Mouse (Mus musculus): Measurements from ENCODE around the gene Cd200r4. TPM values are rescaled to one million over a fixed set of nuclear protein-coding genes. Genes with fewer than 3 reads are reported as not detected.
"Not testable (repeated sequence)": the region's sequence is repeated elsewhere in the genome, so short reads cannot be mapped to it uniquely, and the experiment has no call there.

The Cd200r4 gene
- polyA plus RNA-seq, 1 experiment from 2014 or later: 0.39 TPM

DNA sequence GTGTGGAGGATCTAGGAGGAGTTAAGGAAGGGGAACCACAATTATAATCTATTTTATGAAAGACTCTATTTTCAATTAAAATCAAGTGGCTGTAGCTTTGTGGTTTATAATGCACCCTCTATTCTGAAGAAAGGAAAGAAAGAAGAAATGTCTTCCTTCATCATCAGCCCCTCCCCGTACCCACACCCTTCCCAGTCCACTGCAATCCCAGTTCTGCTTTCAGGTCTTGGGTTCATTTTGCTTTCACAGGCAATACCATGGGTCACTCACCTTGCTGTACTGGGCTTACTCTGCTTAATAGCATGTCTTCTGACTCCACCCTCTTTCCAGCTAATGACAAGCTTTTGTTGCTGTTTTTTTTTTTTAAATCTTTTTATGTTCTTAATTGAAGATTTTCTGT, 24.6 kb upstream of the Cd200r4 start:
- 74% methylated on average over 1 of the region's 1 CpGs for WGBS (ENCODE audit: insufficient replicate concordance)
- Histone ChIP-seq H3K4me2 (no peak overlapping the region), H3K27me3 (replicated peaks) (no peaks in the 10 kb centered on the region), H3K36me3 (no peaks in the 10 kb centered on the region), H3K4me1 (no peaks in the 10 kb centered on the region), H3K9me3 (replicated peaks) (no peaks in the 10 kb centered on the region), H3K9ac (no peak overlapping the region), H3K4me3 (no peak overlapping the region), H3K27ac (no peak overlapping the region)
- ATAC-seq: no peak

DNA sequence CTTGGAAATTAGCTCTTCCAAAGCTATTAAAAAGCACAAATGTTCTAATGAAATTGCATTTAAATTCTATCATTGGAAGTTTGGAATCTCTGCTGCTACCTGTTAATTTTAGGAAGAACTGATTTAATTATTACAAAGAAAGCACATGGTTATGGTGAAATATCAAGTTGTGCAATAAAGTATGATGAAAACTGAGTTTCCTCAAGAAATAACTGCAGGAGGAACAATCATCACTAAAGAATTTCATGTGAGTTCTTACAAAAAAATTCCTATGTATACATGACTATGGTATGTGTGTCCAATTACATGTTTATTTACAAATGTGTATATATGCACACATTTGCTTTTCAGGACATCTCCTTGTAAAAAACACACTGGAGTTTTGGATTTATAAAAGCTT, 17.1 kb upstream of the Cd200r4 start:
- Histone ChIP-seq H3K4me1 (no peaks in the 10 kb centered on the region), H3K9me3 (replicated peaks) (no peaks in the 10 kb centered on the region), H3K36me3 (no peaks in the 10 kb centered on the region), H3K9ac (no peak overlapping the region), H3K27ac (no peak overlapping the region), H3K4me3 (no peak overlapping the region), H3K4me2 (no peak overlapping the region), H3K27me3 (replicated peaks) (no peaks in the 10 kb centered on the region)
- ATAC-seq: no peak

DNA sequence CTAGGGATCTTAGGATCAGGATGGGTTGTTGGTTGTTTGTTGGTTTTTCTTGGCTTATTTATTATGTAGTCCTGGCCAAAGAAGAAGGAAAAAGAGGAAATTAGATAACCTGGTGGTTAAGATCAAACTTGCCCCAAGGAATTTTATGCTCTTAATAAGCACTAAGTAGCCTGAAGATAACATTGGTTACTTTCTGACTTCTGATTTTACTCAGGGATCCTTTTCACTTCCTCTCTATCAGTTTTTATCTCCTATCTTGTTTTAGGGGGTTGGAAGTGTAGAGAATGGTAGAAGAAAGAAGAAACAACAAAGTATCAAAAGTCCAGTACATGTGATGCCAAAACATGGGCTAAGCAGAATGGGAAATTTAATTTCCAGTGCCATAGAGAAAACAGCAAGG, 5.6 kb upstream of the Cd200r4 start:
- Histone ChIP-seq H3K27ac (no peak overlapping the region), H3K9me3 (replicated peaks) (no peaks in the 10 kb centered on the region), H3K4me3 (no peak overlapping the region), H3K27me3 (replicated peaks) (no peaks in the 10 kb centered on the region), H3K4me1 (no peaks in the 10 kb centered on the region), H3K9ac (no peak overlapping the region), H3K36me3 (peaks cover 2% of the 10 kb centered on the region; the same call in 1 of the 2 replicates), H3K4me2 (no peak overlapping the region)
- no peak for ATAC-seq

DNA sequence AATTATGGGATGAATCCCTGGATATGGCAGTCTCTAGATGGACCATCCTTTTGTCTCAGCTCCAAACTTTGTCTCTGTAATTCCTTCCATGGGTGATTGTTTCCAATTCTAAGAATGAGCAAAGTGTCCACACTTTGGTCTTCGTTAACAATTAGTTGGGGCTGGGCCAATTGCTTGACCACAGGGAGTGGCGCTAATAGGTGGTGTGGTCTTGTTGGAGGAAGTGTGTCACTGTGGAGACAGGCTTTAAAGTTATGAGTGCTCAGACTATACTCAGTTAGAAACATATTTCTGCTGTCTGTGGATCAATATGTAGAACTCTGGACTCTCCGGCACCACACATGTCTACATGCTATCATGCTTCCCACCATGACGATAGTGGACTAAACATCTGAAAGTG, 1.3 kb upstream of the Cd200r4 start:
- H3K36me3 ChIP-seq; H3K4me3 ChIP-seq; H3K9ac ChIP-seq; H3K27ac ChIP-seq; ATAC-seq; H3K4me2 ChIP-seq; H3K27me3 ChIP-seq (replicated peaks); H3K4me1 ChIP-seq; H3K9me3 ChIP-seq (replicated peaks): not testable (repeated sequence)
- 83% methylated on average over 4 of the region's 4 CpGs for WGBS (ENCODE audit: insufficient replicate concordance)

DNA sequence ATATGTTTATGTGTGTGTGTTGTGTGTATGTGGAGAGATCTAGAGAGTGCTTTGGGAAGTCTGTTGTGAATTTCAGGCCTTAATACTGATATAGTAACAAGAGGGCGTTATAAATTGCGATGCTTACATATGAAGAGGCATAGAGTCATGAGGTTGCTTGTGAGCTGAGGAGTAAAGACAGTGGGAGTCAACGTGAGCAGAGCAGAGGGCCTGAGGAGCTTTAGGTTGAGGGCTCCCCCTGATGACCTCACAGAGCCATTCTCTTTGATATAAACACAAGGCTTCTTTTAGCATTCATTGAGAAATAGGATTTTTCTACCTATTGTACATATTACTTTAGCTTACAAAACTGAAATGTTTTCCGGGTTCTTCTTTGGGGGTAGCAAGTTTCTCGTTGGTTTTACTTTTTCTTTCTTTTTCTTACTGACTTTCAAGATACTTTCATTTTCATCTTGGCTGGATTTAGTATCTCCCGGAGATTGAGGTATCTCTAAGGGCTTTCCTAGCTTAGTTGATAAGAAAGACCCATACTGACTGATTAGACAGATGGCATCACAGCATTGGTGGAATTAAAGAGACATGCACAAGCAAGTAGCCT, 1.0 kb downstream of the Cd200r4 start:
- H3K27me3 ChIP-seq (replicated peaks): no peaks in the 10 kb centered on the region
- WGBS (ENCODE audit: insufficient replicate concordance): 59% methylated on average over 6 of the region's 6 CpGs
- H3K4me3 ChIP-seq: no peak overlapping the region
- ATAC-seq: no peak
- H3K27ac ChIP-seq: no peak overlapping the region
- H3K9me3 ChIP-seq (replicated peaks): no peaks in the 10 kb centered on the region
- no peaks in the 10 kb centered on the region for H3K4me1 ChIP-seq
- no peak overlapping the region for H3K9ac ChIP-seq
- H3K36me3 ChIP-seq: no peaks in the 10 kb centered on the region
- no peak overlapping the region for H3K4me2 ChIP-seq

DNA sequence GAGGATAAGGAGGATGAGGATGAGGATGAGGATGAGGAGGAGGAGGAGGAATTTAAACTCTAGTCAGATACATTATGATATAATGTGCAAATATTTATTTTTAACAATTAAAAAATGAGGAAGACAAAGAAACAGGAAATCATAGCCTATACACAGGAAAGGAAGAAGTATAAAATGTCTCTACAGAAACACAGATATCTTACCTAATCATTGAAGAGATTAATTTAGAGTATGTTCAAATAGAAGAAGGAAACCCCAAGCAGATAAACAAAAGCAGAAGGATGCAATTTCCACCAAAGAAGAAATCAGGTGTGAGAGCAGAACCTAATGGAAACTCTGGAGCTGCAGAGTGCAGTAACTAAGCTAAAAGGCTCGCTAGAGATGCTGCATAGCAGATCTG, 6.5 kb downstream of the Cd200r4 start:
- H3K4me2 ChIP-seq: no peak overlapping the region
- ATAC-seq: no peak
- no peaks in the 10 kb centered on the region for H3K36me3 ChIP-seq
- no peaks in the 10 kb centered on the region for H3K9me3 ChIP-seq (replicated peaks)
- peaks cover 6% of the 10 kb centered on the region; the same call in 1 of the 2 replicates for H3K4me1 ChIP-seq
- no peak overlapping the region for H3K27ac ChIP-seq
- no peaks in the 10 kb centered on the region for H3K27me3 ChIP-seq (replicated peaks)
- WGBS (ENCODE audit: insufficient replicate concordance): 26% methylated on average over 1 of the region's 1 CpGs
- no peak overlapping the region for H3K4me3 ChIP-seq
- H3K9ac ChIP-seq: no peak overlapping the region

DNA sequence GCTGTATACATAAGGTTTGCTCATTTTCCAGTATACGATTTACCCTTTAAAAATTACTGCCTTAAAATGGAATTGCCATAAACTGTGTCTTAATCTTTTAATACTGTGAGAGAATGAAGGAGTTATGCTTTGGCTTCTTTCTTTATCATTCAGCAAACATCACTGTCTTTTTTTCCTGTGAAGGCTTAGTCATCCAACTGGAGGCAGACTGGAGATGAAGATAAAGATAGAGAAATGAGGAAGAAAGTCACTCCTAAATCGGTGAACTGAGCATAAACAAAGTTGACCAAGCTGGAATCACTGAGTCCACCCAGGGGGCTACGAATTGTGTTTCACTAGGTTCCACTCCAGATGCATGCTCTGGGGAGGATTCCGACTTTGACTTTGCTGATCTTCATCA, 9.0 kb downstream of the Cd200r4 start:
- no peaks in the 10 kb centered on the region for H3K27me3 ChIP-seq (replicated peaks)
- no peaks in the 10 kb centered on the region for H3K9me3 ChIP-seq (replicated peaks)
- no peak overlapping the region for H3K27ac ChIP-seq
- no peak overlapping the region for H3K4me2 ChIP-seq
- ATAC-seq: no peak
- H3K4me3 ChIP-seq: no peak overlapping the region
- H3K9ac ChIP-seq: no peak overlapping the region
- H3K4me1 ChIP-seq: peaks cover 6% of the 10 kb centered on the region; the same call in 1 of the 2 replicates
- H3K36me3 ChIP-seq: no peaks in the 10 kb centered on the region
- WGBS (ENCODE audit: insufficient replicate concordance): 45% methylated on average over 4 of the region's 4 CpGs

DNA sequence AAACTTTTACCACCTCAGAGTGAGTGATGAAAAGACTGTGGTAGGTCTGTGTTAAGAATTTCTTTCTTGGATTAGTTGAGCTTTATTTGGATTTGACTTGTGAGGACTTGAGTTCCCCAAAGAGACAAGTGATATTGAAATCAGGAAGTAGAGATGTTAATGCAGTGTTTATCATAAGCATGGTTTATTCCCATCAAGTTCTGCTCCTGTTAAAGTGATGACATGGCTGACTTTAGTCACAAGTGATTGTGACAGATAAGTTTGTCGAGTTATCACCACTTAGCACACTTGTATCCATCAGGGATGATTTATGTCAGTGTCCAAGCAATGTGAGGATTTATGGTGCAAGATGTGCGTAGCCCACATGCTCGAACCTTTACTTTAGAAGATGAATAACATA, 20.8 kb downstream of the Cd200r4 start:
- 52% methylated on average over 3 of the region's 3 CpGs for WGBS (ENCODE audit: insufficient replicate concordance)
- ATAC-seq: no peak
- H3K9ac ChIP-seq: no peak overlapping the region
- H3K27me3 ChIP-seq (replicated peaks): no peaks in the 10 kb centered on the region
- no peaks in the 10 kb centered on the region for H3K36me3 ChIP-seq
- no peak overlapping the region for H3K27ac ChIP-seq
- H3K4me1 ChIP-seq: no peaks in the 10 kb centered on the region
- H3K4me3 ChIP-seq: no peak overlapping the region
- no peak overlapping the region for H3K4me2 ChIP-seq
- no peaks in the 10 kb centered on the region for H3K9me3 ChIP-seq (replicated peaks)

DNA sequence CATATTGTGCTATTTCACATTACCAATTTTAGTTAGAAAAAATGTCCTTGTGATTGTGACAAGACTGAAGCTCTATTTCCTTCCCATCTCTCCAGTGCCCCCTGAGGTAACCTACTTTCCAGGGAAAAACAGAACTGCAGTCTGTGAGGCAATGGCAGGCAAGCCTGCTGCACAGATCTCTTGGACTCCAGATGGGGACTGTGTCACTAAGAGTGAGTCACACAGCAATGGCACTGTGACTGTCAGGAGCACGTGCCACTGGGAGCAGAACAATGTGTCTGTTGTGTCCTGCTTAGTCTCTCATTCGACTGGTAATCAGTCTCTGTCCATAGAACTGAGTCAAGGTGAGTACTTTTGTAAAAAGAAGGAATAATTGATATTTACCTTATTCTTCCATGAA, 21.7 kb downstream of the Cd200r4 start:
- H3K27me3 ChIP-seq (replicated peaks); H3K4me3 ChIP-seq; H3K4me2 ChIP-seq; H3K36me3 ChIP-seq; H3K9ac ChIP-seq; H3K27ac ChIP-seq; ATAC-seq; H3K9me3 ChIP-seq (replicated peaks); H3K4me1 ChIP-seq: not testable (repeated sequence)
- 43% methylated on average over 2 of the region's 2 CpGs for WGBS (ENCODE audit: insufficient replicate concordance)

DNA sequence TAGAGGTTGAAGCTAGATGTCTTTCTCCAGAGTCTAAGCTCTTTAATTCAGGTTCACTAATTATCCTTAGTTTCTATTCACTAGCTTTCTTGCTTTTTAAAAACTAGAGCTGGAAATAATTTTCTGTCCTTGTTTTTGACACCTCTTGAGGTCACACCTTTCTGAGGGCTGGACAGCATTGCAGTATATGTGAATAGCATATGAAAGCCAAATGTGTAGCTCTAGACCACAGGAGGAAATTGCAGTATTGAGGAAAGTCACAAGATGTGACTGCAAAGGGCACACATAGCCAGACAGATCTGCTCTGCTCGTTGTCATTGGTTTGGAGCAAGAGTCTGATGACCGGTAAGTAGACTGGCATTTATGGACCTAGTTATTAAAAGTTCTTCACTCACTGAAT, 55.3 kb downstream of the Cd200r4 start, which contains the start of gene Cd200r2:
Gene Cd200r2, plus strand, starts transcription at position 301 of the 400 bp plus-strand sequence.
- H3K27ac ChIP-seq: no peak within 1 kb of the TSS
- no peak within 1 kb of the TSS for H3K9ac ChIP-seq
- H3K9me3 ChIP-seq (replicated peaks): no peaks in the 10 kb centered on the region
- H3K4me1 ChIP-seq: no peaks in the 10 kb centered on the region
- WGBS (ENCODE audit: insufficient replicate concordance): 69% methylated on average over 2 of the region's 2 CpGs
- no peak within 1 kb of the TSS for H3K4me2 ChIP-seq
- no peaks in the 10 kb centered on the region for H3K36me3 ChIP-seq
- H3K4me3 ChIP-seq: no peak within 1 kb of the TSS
- no peaks in the 10 kb centered on the region for H3K27me3 ChIP-seq (replicated peaks)
- no peak for ATAC-seq

DNA sequence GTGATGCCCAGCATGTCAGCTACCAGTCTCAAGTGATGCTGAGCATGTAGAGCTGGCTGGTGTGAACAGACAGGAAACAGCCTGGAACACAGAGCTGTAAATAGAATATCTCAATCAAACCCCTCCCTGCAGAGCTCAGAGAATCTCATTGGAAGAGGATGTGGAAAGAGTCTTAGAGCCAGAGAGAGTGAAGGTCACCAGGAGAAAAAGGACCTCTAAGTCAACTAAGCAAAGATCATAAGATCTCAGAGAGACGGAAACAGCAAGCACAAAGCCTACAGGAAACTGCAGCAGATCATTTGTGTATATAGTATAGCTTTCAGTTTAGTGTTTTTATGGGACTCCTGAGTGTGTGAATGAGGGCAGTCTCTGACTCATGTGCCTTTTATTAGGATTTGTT, 63.6 kb downstream of the Cd200r4 start:
- Histone ChIP-seq H3K27ac (no peak overlapping the region), H3K4me2 (no peak overlapping the region), H3K36me3 (no peaks in the 10 kb centered on the region), H3K4me1 (no peaks in the 10 kb centered on the region), H3K9ac (no peak overlapping the region), H3K9me3 (replicated peaks) (no peaks in the 10 kb centered on the region), H3K27me3 (replicated peaks) (no peaks in the 10 kb centered on the region), H3K4me3 (no peak overlapping the region)
- WGBS (ENCODE audit: insufficient replicate concordance): 55% methylated on average over 1 of the region's 1 CpGs
- ATAC-seq: no peak

DNA sequence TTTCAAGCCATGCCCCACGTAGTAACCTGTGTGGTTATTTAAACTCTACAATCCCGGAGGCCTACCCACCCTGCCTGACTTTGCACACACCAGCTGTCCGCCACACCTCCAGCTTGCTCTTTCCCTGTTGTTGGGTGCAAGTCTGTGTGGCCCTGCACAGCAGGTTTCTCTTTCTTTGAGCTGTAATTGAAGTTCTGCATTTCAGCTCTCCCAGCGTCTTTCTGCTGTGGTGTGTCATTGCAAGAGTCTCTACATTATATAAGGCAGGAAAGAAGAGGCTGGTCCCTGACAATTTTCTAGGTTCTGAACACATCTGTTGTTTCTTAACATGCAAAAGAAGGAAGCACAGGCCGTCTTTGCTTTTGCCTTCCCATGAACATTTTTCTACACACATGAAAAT, 65.1 kb downstream of the Cd200r4 start:
- Histone ChIP-seq H3K36me3 (no peaks in the 10 kb centered on the region), H3K4me1 (no peaks in the 10 kb centered on the region), H3K27me3 (replicated peaks) (no peaks in the 10 kb centered on the region), H3K27ac (no peak overlapping the region), H3K4me3 (no peak overlapping the region), H3K9me3 (replicated peaks) (no peaks in the 10 kb centered on the region), H3K4me2 (no peak overlapping the region), H3K9ac (no peak overlapping the region)
- no peak for ATAC-seq
- 39% methylated on average over 5 of the region's 5 CpGs for WGBS (ENCODE audit: insufficient replicate concordance)

DNA sequence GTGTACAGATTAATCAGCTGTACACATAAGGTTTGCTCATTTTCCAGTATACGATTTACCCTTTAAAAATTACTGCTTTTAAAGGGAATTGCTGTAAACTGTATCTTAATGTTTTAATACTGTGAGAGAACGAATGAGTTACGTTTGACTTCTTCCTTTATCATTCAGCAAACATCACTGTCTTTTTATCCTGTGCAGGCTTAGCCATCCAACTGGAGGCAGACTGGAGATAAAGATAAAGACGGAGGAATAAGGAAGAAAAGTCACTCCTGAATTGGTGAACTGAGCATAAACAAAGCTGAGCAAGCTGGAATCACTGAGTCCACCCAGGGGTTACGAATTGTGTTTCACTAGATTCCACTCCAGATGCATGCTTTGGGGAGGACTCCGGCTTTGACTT, 66.1 kb downstream of the Cd200r4 start:
- WGBS (ENCODE audit: insufficient replicate concordance): 44% methylated on average over 6 of the region's 6 CpGs
- Histone ChIP-seq H3K27ac (no peak overlapping the region), H3K27me3 (replicated peaks) (no peaks in the 10 kb centered on the region), H3K4me3 (no peak overlapping the region), H3K4me2 (no peak overlapping the region), H3K9me3 (replicated peaks) (no peaks in the 10 kb centered on the region), H3K9ac (no peak overlapping the region), H3K4me1 (no peaks in the 10 kb centered on the region), H3K36me3 (no peaks in the 10 kb centered on the region)
- no peak for ATAC-seq
